Mouse (Mus musculus) myocyte (in vitro differentiated cells): Measurements from ENCODE around the gene Helt. TPM values are rescaled to one million over a fixed set of nuclear protein-coding genes. Genes with fewer than 3 reads are reported as not detected.
A peak's percentile ranks its signal among the peaks of the same experiment; 100 is the strongest.

ENCODE experiments used
- H3K27me3 ChIP-seq: one replicate; pipeline ENCODE4 v1.6.1; 2011; ENCODE audit not compliant: control insufficient read depth, insufficient read depth, insufficient read length
- H3K36me3 ChIP-seq: one replicate; pipeline ENCODE4 v1.6.1; 2011; ENCODE audit not compliant: control insufficient read depth, insufficient read depth
- H3K4me2 ChIP-seq: one replicate; pipeline ENCODE4 v1.6.1; 2011; ENCODE audit warnings: low read depth, control low read depth
- H3K4me3 ChIP-seq: one replicate; pipeline ENCODE4 v1.5.1; 2011; ENCODE audit warnings: mild to moderate bottlenecking, control low read depth, moderate library complexity
- H3K79me2 ChIP-seq: one replicate; pipeline ENCODE4 v1.6.1; 2011; ENCODE audit not compliant: control insufficient read depth, insufficient read depth
- H3ac ChIP-seq: one replicate; pipeline ENCODE4 v1.6.1; 2011; ENCODE audit not compliant: control insufficient read depth, insufficient read length
- CEBPB ChIP-seq: IDR thresholded peaks from 2 replicates; pipeline ENCODE4 v1.6.1; 2011; ENCODE audit warnings: mild to moderate bottlenecking, moderate library complexity; ENCODE audit not compliant: poor library complexity, insufficient read depth, severe bottlenecking
- E2F4 ChIP-seq: IDR thresholded peaks from one replicate; pipeline ENCODE4 v1.6.1; 2011; ENCODE audit warnings: mild to moderate bottlenecking, control low read depth, moderate library complexity; ENCODE audit not compliant: insufficient read depth
- MAX ChIP-seq: IDR thresholded peaks from one replicate; pipeline ENCODE4 v1.6.1; 2011; ENCODE audit warnings: low read depth, mild to moderate bottlenecking, control low read depth
- MYOD1 ChIP-seq, 3 experiments: IDR thresholded peaks; one replicate each; pipeline ENCODE4 v1.6.1; 2011; ENCODE audit warnings: control low read depth in 2 of 3, low read depth in 2 of 3, mild to moderate bottlenecking in 2 of 3, moderate library complexity in 1 of 3; ENCODE audit not compliant: insufficient read length in 2 of 3, control insufficient read depth in 1 of 3
- MYOG ChIP-seq, 3 experiments: IDR thresholded peaks; one replicate each; pipeline ENCODE4 v1.6.1; 2011; ENCODE audit warnings: control low read depth in 2 of 3, low read depth in 2 of 3, mild to moderate bottlenecking in 2 of 3; ENCODE audit not compliant: insufficient read length in 2 of 3, control insufficient read depth in 1 of 3, insufficient read depth in 1 of 3
- POLR2A ChIP-seq: IDR thresholded peaks from one replicate; pipeline ENCODE4 v1.6.1; 2011; ENCODE audit warnings: low read depth, mild to moderate bottlenecking, control low read depth, moderate library complexity; ENCODE audit not compliant: insufficient read length
- POLR2AphosphoS2 ChIP-seq: IDR thresholded peaks from one replicate; pipeline ENCODE4 v1.6.1; 2011; ENCODE audit warnings: low read depth, control low read depth; ENCODE audit not compliant: insufficient read length
- REST ChIP-seq: IDR thresholded peaks from one replicate; pipeline ENCODE4 v1.6.1; 2011; ENCODE audit warnings: mild to moderate bottlenecking, control low read depth, moderate library complexity; ENCODE audit not compliant: insufficient read depth, insufficient read length
- SRF ChIP-seq: IDR thresholded peaks from one replicate; pipeline ENCODE4 v1.6.1; 2011; ENCODE audit warnings: low read depth; ENCODE audit not compliant: control insufficient read depth, insufficient read length
- TCF12 ChIP-seq: IDR thresholded peaks from one replicate; pipeline ENCODE4 v1.6.1; 2011; ENCODE audit warnings: mild to moderate bottlenecking, control low read depth; ENCODE audit not compliant: poor library complexity, insufficient read depth, severe bottlenecking
- TCF3 ChIP-seq: IDR thresholded peaks from one replicate; pipeline ENCODE4 v1.6.1; 2011; ENCODE audit warnings: low read depth, control low read depth; ENCODE audit not compliant: insufficient read length
- USF1 ChIP-seq: IDR thresholded peaks from one replicate; pipeline ENCODE4 v1.6.1; 2011; ENCODE audit warnings: low read depth, mild to moderate bottlenecking, control low read depth, moderate library complexity
- polyA plus RNA-seq: library from polyadenylated mRNA; unstranded; fragments of >200 nt; fragmentation: generic; extraction: Trizol; gene quantifications from one replicate; pipeline ENCODE4 v1.2.1, GENCODE M21; 2012; ENCODE audit warnings: missing spikeins

Helt gene
- not detected for polyA plus RNA-seq

DNA sequence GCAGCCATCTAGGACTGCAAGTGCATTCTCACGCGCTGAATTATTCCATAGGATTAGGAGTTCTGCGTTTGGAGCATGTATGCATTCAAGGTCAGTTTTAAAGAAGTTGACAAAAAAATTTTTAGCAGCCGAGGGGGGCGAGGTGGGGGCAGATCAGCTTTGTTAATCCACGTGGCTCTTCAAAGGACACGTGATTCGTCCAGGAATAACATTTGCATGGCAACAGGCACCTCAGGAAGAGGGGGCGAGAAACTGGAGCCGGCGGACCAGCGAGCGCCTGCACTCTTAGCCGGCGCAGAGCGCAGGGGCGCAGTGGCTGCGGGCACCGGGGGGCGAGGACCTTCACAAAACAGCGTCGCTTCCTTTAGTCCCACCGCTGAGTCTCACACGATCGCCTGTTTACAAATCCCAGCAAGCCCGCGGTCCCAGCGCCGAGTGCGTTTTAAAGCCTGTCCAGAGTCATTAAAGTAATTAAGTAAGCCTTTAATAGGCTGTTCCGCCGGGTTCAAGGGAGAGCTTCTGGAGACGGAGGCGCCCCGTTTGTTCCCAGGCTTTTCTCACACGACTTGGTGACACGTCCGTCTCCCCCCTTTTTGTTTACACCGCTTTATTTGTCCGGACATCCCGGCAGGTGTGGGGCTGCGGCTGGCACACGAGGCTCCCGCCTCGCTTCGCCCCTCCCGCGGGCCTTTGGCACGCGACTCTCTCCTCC lies at the start of gene Helt:
Gene Helt (minus strand): TSS at position 491 of the 712 bp plus-strand sequence.
- peak within 1 kb of the TSS; percentile 30 for H3K4me2 ChIP-seq
- TF ChIP-seq TCF12: no peak
- no peak for TF ChIP-seq POLR2A
- no peak for TF ChIP-seq SRF
- no peak for TF ChIP-seq REST
- TF ChIP-seq MAX: no peak
- TF ChIP-seq USF1: no peak
- TF ChIP-seq MYOD1 (IDR thresholded peaks at IDR 0.05; ENCODE audit: control insufficient read depth in 1 of 3, insufficient read length in 2 of 3, low read depth in 2 of 3): no peak
- no peak within 1 kb of the TSS for H3K4me3 ChIP-seq
- H3K79me2 ChIP-seq: no peaks in the 10 kb centered on the region
- H3K27me3 ChIP-seq: peaks cover 66% of the 10 kb centered on the region
- H3K36me3 ChIP-seq: no peaks in the 10 kb centered on the region
- H3ac ChIP-seq: no peak within 1 kb of the TSS

DNA sequence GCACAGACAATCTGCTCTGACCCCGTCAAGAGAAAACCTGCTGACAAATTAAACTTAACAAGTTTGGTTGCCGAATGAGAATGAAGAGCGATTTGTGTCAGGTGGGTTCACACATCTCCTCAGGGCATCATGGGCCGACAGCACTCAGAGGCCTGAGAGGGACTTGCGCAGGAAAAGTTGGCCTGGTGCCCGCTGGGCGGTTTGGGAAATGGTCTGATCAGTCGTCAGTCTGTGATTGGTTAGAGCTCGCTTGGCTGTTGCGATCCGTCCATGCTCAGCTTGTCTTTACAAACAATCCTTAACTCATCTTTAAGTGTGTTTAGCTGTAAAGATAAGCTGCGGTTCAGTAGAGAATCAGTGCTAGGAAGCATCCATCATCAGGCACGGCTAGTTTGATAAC lies 47.8 kb upstream of the Helt start:
- TF ChIP-seq POLR2A: no peak
- TF ChIP-seq SRF: no peak
- no peak for TF ChIP-seq MYOD1 (IDR thresholded peaks at IDR 0.05; ENCODE audit: control insufficient read depth in 1 of 3, insufficient read length in 2 of 3, low read depth in 2 of 3)
- no peak for TF ChIP-seq CEBPB
- no peak for TF ChIP-seq TCF12
- no peak for TF ChIP-seq MYOG (IDR thresholded peaks at IDR 0.05; ENCODE audit: control insufficient read depth in 1 of 3, insufficient read depth in 1 of 3, insufficient read length in 2 of 3, low read depth in 2 of 3)
- no peak for TF ChIP-seq REST
- TF ChIP-seq USF1: no peak
- no peak for TF ChIP-seq TCF3
- TF ChIP-seq MAX: no peak
- TF ChIP-seq E2F4: no peak
- no peak for TF ChIP-seq POLR2AphosphoS2
- H3K4me2 ChIP-seq: no peak overlapping the region

GRCm38 (mm10) chr8:46340381-46341273 lies 46.2 kb upstream of the Helt start:
- no peaks in the 10 kb centered on the region for H3K36me3 ChIP-seq
- H3ac ChIP-seq: no peak overlapping the region
- peaks cover 19% of the 10 kb centered on the region for H3K27me3 ChIP-seq
- H3K79me2 ChIP-seq: no peaks in the 10 kb centered on the region
- H3K4me2 ChIP-seq: no peak overlapping the region
- H3K4me3 ChIP-seq: no peak overlapping the region
- TF ChIP-seq POLR2A (no peak), MYOD1 (IDR thresholded peaks at IDR 0.05; ENCODE audit: control insufficient read depth in 1 of 3, insufficient read length in 2 of 3, low read depth in 2 of 3) (no peak), REST (no peak), MAX (no peak), E2F4 (no peak), TCF3 (no peak), POLR2AphosphoS2 (no peak), USF1 (no peak), SRF (no peak), MYOG (IDR thresholded peaks at IDR 0.05; ENCODE audit: control insufficient read depth in 1 of 3, insufficient read depth in 1 of 3, insufficient read length in 2 of 3, low read depth in 2 of 3) (no peak), CEBPB (no peak), TCF12 (no peak)

More for the DNA sequence above, 47.8 kb upstream of the Helt start:
- Histone ChIP-seq H3ac (no peak overlapping the region), H3K79me2 (no peaks in the 10 kb centered on the region), H3K4me3 (no peak overlapping the region), H3K27me3 (peaks cover 13% of the 10 kb centered on the region), H3K36me3 (no peaks in the 10 kb centered on the region)

GRCm38 (mm10) chr8:46339317-46339716 lies 44.8 kb upstream of the Helt start:
- Histone ChIP-seq H3K27me3 (peaks cover 19% of the 10 kb centered on the region), H3ac (no peak overlapping the region), H3K4me3 (no peak overlapping the region)

More at GRCm38 (mm10) chr8:46339317-46339716, 44.8 kb upstream of the Helt start:
- TF ChIP-seq USF1 (no peak), E2F4 (no peak), POLR2AphosphoS2 (no peak)
- Histone ChIP-seq H3K79me2 (no peaks in the 10 kb centered on the region), H3K4me2 (peak overlapping the region; percentile 21), H3K36me3 (no peaks in the 10 kb centered on the region)
